Mouse (Mus musculus): ENCODE measurements around the gene Oaz1.

GRCm38 (mm10) chr10:80838346-80838912 is 12.0 kb downstream of the Oaz1 start:
- no peak for TF ChIP-seq CTCF (IDR thresholded peaks at IDR 0.05; ENCODE audit: low read depth)
- TF ChIP-seq EP300 (IDR thresholded peaks at IDR 0.05; ENCODE audit: low read depth), result no peak
